Mouse (Mus musculus): ENCODE data around the gene Otx1. TPM values are rescaled to one million over a fixed set of nuclear protein-coding genes. Genes with fewer than 3 reads are reported as not detected.

Otx1 gene
- total and polyA plus RNA-seq, 3 experiments: not detected

DNA sequence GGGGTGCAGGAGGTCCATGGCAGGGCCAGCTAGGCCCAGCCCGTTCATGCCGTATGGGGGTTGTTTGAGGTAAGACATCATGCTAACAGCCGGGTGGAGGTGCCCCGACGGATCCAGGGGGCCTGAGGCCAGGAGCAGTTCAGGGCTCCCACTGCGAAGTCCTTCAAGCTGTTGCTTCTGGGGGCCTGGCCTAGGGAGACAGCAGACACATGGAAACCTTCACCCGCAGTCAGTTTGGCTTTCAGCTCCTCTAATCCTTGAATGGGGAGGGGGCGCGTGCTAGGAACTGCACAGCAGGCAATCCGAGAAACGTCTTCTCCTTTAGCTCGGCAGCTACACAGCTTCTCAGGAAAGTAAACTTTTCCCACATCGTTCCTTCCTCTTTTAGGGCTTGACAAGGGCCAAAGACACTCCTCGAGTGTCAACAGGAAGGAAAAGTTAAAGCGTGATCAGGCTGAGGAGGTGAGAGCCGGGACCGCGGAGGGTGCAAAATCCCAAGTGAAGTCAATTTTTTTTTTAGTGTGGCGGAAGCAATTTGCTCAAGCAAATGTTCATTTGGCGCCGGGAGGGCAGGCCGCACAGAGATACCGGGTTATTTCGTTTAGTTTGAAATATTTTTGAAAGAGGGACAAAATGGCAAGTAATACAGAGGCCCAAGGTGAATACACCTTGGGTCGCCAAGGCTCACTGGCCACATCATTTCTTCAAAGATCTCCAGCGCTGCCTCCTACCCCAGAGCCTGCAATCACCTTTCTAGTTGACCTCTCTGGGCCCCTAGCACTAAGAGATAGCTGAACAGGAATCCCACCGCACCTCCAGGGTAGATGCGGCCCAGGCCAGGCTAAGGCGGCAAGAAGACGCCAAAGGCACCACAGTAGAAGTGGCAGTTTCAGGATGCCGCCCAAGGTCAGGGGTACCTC lies 3.0 kb downstream of the Otx1 start:
- Histone ChIP-seq H3K4me3 (ENCODE audit: control insufficient read depth in 1 of 2, insufficient read depth in 1 of 2, low read depth in 2 of 2, low read length in 2 of 2) (no peak overlapping the region), H3K9ac (ENCODE audit: control insufficient read depth, low read depth, low read length, poor library complexity, severe bottlenecking) (no peak overlapping the region), H3K27me3 (ENCODE audit: control insufficient read depth in 1 of 2, insufficient read depth in 2 of 2, low read length in 2 of 2) (no peaks in the 10 kb centered on the region), H3K27ac (ENCODE audit: control insufficient read depth, low read depth, low read length) (no peak overlapping the region), H3K79me2 (ENCODE audit: control insufficient read depth, insufficient read depth, low read length, poor library complexity) (no peaks in the 10 kb centered on the region), H3K9me3 (replicated peaks; ENCODE audit: insufficient read depth, low read length) (no peaks in the 10 kb centered on the region), H3K4me1 (ENCODE audit: control insufficient read depth in 1 of 2, insufficient read depth in 2 of 2, low read length in 2 of 2) (no peaks in the 10 kb centered on the region), H3K36me3 (ENCODE audit: control insufficient read depth in 1 of 2, insufficient read depth in 2 of 2, low read length in 2 of 2) (no peaks in the 10 kb centered on the region)
- DNase-seq (ENCODE audit: low read depth, low spot score): no peak
- no peak for TF ChIP-seq POLR2A (IDR thresholded peaks at IDR 0.05; ENCODE audit: control insufficient read depth in 1 of 2, insufficient read depth in 1 of 2, low read depth in 1 of 2, low read length in 2 of 2, poor library complexity in 1 of 2)
- TF ChIP-seq ETS1 (IDR thresholded peaks at IDR 0.05; ENCODE audit: low read depth, low read length): no peak
- no peak for TF ChIP-seq JUND (IDR thresholded peaks at IDR 0.05; ENCODE audit: low read depth, low read length)

DNA sequence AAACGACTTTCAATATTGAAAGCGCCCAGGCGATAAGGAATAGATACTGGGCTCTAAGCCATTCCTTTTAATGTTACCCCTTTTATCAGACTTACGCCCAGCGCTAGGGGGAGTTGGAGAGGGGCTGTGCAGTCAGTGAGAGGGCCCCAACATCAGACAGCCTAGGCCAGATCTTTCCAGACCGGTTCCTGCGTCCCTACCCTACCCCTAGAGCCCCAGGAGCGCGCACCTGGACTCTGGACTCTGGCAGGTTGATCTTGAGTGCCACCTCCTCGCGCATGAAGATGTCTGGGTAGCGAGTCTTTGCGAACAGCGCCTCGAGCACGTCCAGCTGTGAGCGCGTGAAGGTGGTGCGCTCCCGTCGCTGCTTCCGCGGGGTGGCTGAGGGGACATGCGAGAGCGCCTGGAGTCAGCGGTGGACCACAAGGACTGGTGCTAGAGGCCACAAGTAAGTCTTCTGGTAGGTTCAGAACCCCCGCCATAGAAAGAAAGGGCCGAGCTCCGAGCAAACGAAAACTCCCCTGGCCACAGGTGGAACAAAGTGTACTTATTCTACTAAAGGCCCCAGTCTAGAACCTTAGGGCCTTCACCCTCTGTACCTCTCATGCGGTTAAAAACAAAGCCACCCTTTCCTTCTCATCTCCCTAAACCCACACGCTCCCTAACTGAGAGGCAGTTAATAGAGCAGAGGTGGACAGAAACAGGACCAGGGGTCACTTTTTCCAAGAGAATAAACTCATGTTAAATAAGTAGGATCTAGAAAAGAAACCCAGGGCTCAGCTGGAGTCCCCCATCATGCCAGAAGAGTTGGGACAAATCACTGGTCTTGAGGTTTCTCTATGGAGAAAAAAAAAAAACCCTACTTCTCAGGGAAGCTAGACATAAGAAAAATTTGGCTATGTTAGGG lies 4.3 kb downstream of the Otx1 start:
- H3K9me3 ChIP-seq (replicated peaks; ENCODE audit: insufficient read depth, low read length): no peaks in the 10 kb centered on the region
- no peaks in the 10 kb centered on the region for H3K4me1 ChIP-seq (ENCODE audit: control insufficient read depth in 1 of 2, insufficient read depth in 2 of 2, low read length in 2 of 2)
- TF ChIP-seq MAZ (IDR thresholded peaks at IDR 0.05; ENCODE audit: low read depth, low read length) (no peak), EP300 (IDR thresholded peaks at IDR 0.05; ENCODE audit: low read depth in 1 of 2, low read length in 2 of 2) (no peak), UBTF (IDR thresholded peaks at IDR 0.05; ENCODE audit: borderline replicate concordance, insufficient read depth, low read depth, low read length) (no peak), SMC3 (IDR thresholded peaks at IDR 0.05; ENCODE audit: low read depth, low read length) (no peak), MYB (IDR thresholded peaks at IDR 0.05; ENCODE audit: low read depth, low read length) (no peak), MEF2A (IDR thresholded peaks at IDR 0.05; ENCODE audit: extremely low read depth, insufficient replicate concordance, low read depth, low read length, poor library complexity, severe bottlenecking) (no peak), CTCF (IDR thresholded peaks at IDR 0.05 in 2 of 3, conservative IDR thresholded peaks at IDR 0.05 in 1 of 3; ENCODE audit: control insufficient read depth in 1 of 3, insufficient read depth in 1 of 3, low read depth in 2 of 3, low read length in 3 of 3, poor library complexity in 1 of 3, severe bottlenecking in 1 of 3) (no peak), BHLHE40 (IDR thresholded peaks at IDR 0.05; ENCODE audit: borderline replicate concordance, low read depth, low read length) (no peak), USF2 (IDR thresholded peaks at IDR 0.05; ENCODE audit: borderline replicate concordance in 1 of 2, insufficient read depth in 1 of 2, low read depth in 1 of 2, low read length in 2 of 2) (no peak), GABPA (IDR thresholded peaks at IDR 0.05; ENCODE audit: low read depth, low read length) (no peak), ZC3H11A (IDR thresholded peaks at IDR 0.05; ENCODE audit: low read depth, low read length) (no peak), MAX (IDR thresholded peaks at IDR 0.05; ENCODE audit: low read length) (no peak), ZKSCAN1 (IDR thresholded peaks at IDR 0.05; ENCODE audit: low read depth, low read length) (no peak), JUND (IDR thresholded peaks at IDR 0.05; ENCODE audit: low read depth, low read length) (no peak), GATA1 (IDR thresholded peaks at IDR 0.05; ENCODE audit: low read depth, low read length) (no peak), ETS1 (IDR thresholded peaks at IDR 0.05; ENCODE audit: low read depth, low read length) (no peak), SIN3A (IDR thresholded peaks at IDR 0.05; ENCODE audit: low read length) (no peak), USF1 (IDR thresholded peaks at IDR 0.05; ENCODE audit: low read depth, low read length) (no peak), ZNF384 (IDR thresholded peaks at IDR 0.05; ENCODE audit: low read depth, low read length) (no peak), TBP (IDR thresholded peaks at IDR 0.05; ENCODE audit: low read depth, low read length) (no peak)
- H3K27me3 ChIP-seq (ENCODE audit: control insufficient read depth in 1 of 2, insufficient read depth in 2 of 2, low read length in 2 of 2): no peaks in the 10 kb centered on the region
- H3K79me2 ChIP-seq (ENCODE audit: control insufficient read depth, insufficient read depth, low read length, poor library complexity): no peaks in the 10 kb centered on the region
- H3K27ac ChIP-seq (ENCODE audit: control insufficient read depth, low read depth, low read length): no peak overlapping the region
- H3K4me3 ChIP-seq (ENCODE audit: control insufficient read depth in 1 of 2, insufficient read depth in 1 of 2, low read depth in 2 of 2, low read length in 2 of 2): no peak overlapping the region
- no peaks in the 10 kb centered on the region for H3K36me3 ChIP-seq (ENCODE audit: control insufficient read depth in 1 of 2, insufficient read depth in 2 of 2, low read length in 2 of 2)
- no peak for DNase-seq (ENCODE audit: low read depth, low spot score)
- H3K9ac ChIP-seq (ENCODE audit: control insufficient read depth, low read depth, low read length, poor library complexity, severe bottlenecking): no peak overlapping the region
